ENCODE assay signal across 26 mouse cellular contexts in the genomic region with DNA sequence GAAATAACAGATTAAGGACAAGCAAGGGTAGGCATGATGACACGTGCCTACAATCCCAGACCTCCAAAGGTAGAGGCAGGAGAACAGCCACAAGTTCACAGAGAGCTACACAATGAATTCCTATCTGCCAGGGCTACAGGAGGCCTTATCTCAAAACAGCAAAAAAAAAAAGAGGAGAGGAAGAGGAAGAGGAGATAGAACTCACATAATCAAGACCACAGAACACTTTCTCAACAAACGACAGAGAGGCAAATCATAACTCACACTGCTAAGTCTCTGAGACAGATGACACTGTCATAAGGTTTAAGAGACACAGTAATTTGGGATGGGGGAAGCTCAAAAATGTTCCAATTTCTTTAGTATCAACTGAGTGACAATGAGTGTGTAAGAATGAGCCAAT. TPM values are rescaled to one million over a fixed set of nuclear protein-coding genes. Genes with fewer than 3 reads are reported as not detected.
DNase-seq lines count a peak whose midpoint lies in the region; ATAC-seq and TF ChIP-seq lines count a peak whose summit lies in the region.
"Had no signal": no experiment of that assay in that cellular context is flagged by ENCODE, and none has a peak within 500 bp of the region (broad histone marks: within the 10 kb centered on the region; RNA-seq: fewer than 3 reads in every experiment).

No protein-coding gene starts in this region.

- peaks cover 0 to 14% of the 10 kb centered on the region in 2 experiments; a peak in 2 of 4 replicates for H3K36me3 ChIP-seq in MEL (ENCODE audit: control insufficient read depth in 1 of 2, insufficient read depth in 2 of 2, low read length in 2 of 2)
- no peaks in the 10 kb centered on the region for H3K36me3 ChIP-seq in midbrain, embryonic 14.5 days (ENCODE audit: control insufficient read depth, insufficient read depth, low read length)
- H3K36me3 ChIP-seq: embryonic facial prominence, embryonic 10.5 days; forebrain, embryonic 15.5 days; G1E had no signal

- DNase-seq in 416B (ENCODE audit: low read depth) (peak; percentile 35), MEL (ENCODE audit: low read depth, low spot score) (peak; percentile 57)
- no peak for DNase-seq in spleen, postnatal 36 days (ENCODE audit: low spot score in 2 of 2)
- no peak for DNase-seq in thymus, postnatal 25 days
- DNase-seq in midbrain, embryonic 14.5 days, result no peak
- DNase-seq in yolk sac, embryonic 10.5 days (ENCODE audit: low spot score), result no peak
- DNase-seq: adrenal gland, adult 2 months; adrenal gland, postnatal 10 days; adrenal gland, postnatal 25 days; B cell, adult 2 months; cerebellum, adult 11 months; cerebellum, adult 18-20 months; cerebellum, adult 8-10 months; cerebellum, adult 9-11 months; cerebellum, postnatal 14 days; cerebellum, postnatal 36 days; forebrain, postnatal 0 days had no signal

- 0 out of 2 replicates have a peak overlapping the region, but pooled peaks have one; percentile 8 for H3K9ac ChIP-seq in MEL (ENCODE audit: control insufficient read depth, low read depth, low read length, poor library complexity, severe bottlenecking)
- H3K9ac ChIP-seq in midbrain, embryonic 14.5 days (replicated peaks; ENCODE audit: low read length), result no peak overlapping the region
- H3K9ac ChIP-seq: embryonic facial prominence, embryonic 12.5 days; forebrain, embryonic 13.5 days; forebrain, embryonic 15.5 days; forebrain, postnatal 0 days had no signal

- no peak overlapping the region for H3K4me2 ChIP-seq in midbrain, embryonic 14.5 days (ENCODE audit: low read length)
- H3K4me2 ChIP-seq: embryonic facial prominence, embryonic 12.5 days; forebrain, embryonic 13.5 days; forebrain, embryonic 15.5 days had no signal

- peak; percentile 77 to 85; a peak in 3 of 4 replicates for TF ChIP-seq EP300 in MEL (IDR thresholded peaks at IDR 0.05; ENCODE audit: low read depth in 1 of 2, low read length in 2 of 2)

- ATAC-seq in granulocyte monocyte progenitor cell, adult 5-6 weeks (replicated peaks; ENCODE audit: poor library complexity, severe bottlenecking), result peak; percentile 36; the same call in 1 of the 2 replicates
- ATAC-seq in megakaryocyte progenitor cell, adult 5-6 weeks (replicated peaks; ENCODE audit: poor library complexity), result peak; percentile 33
- ATAC-seq in midbrain, embryonic 14.5 days (ENCODE audit: low FRiP score, low TSS enrichment), result no peak
- ATAC-seq: CD4-positive, CD25-positive, alpha-beta regulatory T cell, adult 4 months; forebrain, embryonic 13.5 days; forebrain, embryonic 15.5 days; forebrain, postnatal 0 days had no signal

- H3K9me3 ChIP-seq in MEL (replicated peaks; ENCODE audit: insufficient read depth, low read length), result no peaks in the 10 kb centered on the region
- no peaks in the 10 kb centered on the region for H3K9me3 ChIP-seq in midbrain, embryonic 14.5 days (ENCODE audit: control insufficient read depth, low read length)
- H3K9me3 ChIP-seq: embryonic facial prominence, embryonic 10.5 days; embryonic facial prominence, embryonic 12.5 days; forebrain, embryonic 13.5 days; forebrain, embryonic 15.5 days had no signal

- peak overlapping the region in 1 of 2 experiments; percentile 29; a peak in 1 of 4 replicates for H3K4me3 ChIP-seq in MEL (ENCODE audit: control insufficient read depth in 1 of 2, insufficient read depth in 1 of 2, low read depth in 2 of 2, low read length in 2 of 2)
- no peak overlapping the region for H3K4me3 ChIP-seq in midbrain, embryonic 14.5 days (replicated peaks; ENCODE audit: low read depth, low read length)
- H3K4me3 ChIP-seq: embryonic facial prominence, embryonic 10.5 days; embryonic facial prominence, embryonic 12.5 days; forebrain, embryonic 13.5 days; forebrain, embryonic 15.5 days had no signal

- H3K4me1 ChIP-seq in MEL (ENCODE audit: control insufficient read depth in 1 of 2, insufficient read depth in 2 of 2, low read length in 2 of 2), result peaks cover 2 to 18% of the 10 kb centered on the region in 2 experiments; a peak in 3 of 4 replicates
- H3K4me1 ChIP-seq in midbrain, embryonic 14.5 days (ENCODE audit: control insufficient read depth, insufficient read depth, low read length), result no peaks in the 10 kb centered on the region
- H3K4me1 ChIP-seq: forebrain, embryonic 15.5 days had no signal

- 93% methylated on average over 2 of the region's 2 CpGs for WGBS in midbrain, embryonic 14.5 days

- peak overlapping the region; percentile 52 for H3K27ac ChIP-seq in MEL (ENCODE audit: control insufficient read depth, low read depth, low read length)
- no peak overlapping the region for H3K27ac ChIP-seq in midbrain, embryonic 14.5 days (replicated peaks; ENCODE audit: low read depth, low read length)
- H3K27ac ChIP-seq: embryonic facial prominence, embryonic 10.5 days; embryonic facial prominence, embryonic 12.5 days; forebrain, embryonic 13.5 days; forebrain, embryonic 15.5 days had no signal

- no peaks in the 10 kb centered on the region for H3K79me2 ChIP-seq in MEL (ENCODE audit: control insufficient read depth, insufficient read depth, low read length, poor library complexity)

- no peak for TF ChIP-seq RAD21 in MEL (IDR thresholded peaks at IDR 0.05; ENCODE audit: low read depth, low read length)

- TF ChIP-seq POLR2A in MEL (IDR thresholded peaks at IDR 0.05; ENCODE audit: control insufficient read depth in 1 of 2, insufficient read depth in 1 of 2, low read depth in 1 of 2, low read length in 2 of 2, poor library complexity in 1 of 2), result no peak

- no peak for TF ChIP-seq CTCF in MEL (IDR thresholded peaks at IDR 0.05 in 2 of 3, conservative IDR thresholded peaks at IDR 0.05 in 1 of 3; ENCODE audit: control insufficient read depth in 1 of 3, insufficient read depth in 1 of 3, low read depth in 2 of 3, low read length in 3 of 3, poor library complexity in 1 of 3, severe bottlenecking in 1 of 3)

- H3K27me3 ChIP-seq in MEL (ENCODE audit: control insufficient read depth in 1 of 2, insufficient read depth in 2 of 2, low read length in 2 of 2), result no peaks in the 10 kb centered on the region
- no peaks in the 10 kb centered on the region for H3K27me3 ChIP-seq in midbrain, embryonic 14.5 days (ENCODE audit: control insufficient read depth, insufficient read depth, low read length)
- H3K27me3 ChIP-seq: CH12.LX; embryonic facial prominence, embryonic 12.5 days; forebrain, embryonic 13.5 days; forebrain, embryonic 15.5 days had no signal

TF ChIP-seq in MEL, 35 proteins besides CTCF, POLR2A, EP300 and RAD21:
- no peak for TF ChIP-seq TBP (IDR thresholded peaks at IDR 0.05; ENCODE audit: low read depth, low read length)
- TF ChIP-seq BHLHE40 (IDR thresholded peaks at IDR 0.05; ENCODE audit: borderline replicate concordance, low read depth, low read length), result peak; percentile 65; the same call in 1 of the 2 replicates
- TF ChIP-seq ZNF384 (IDR thresholded peaks at IDR 0.05; ENCODE audit: low read depth, low read length), result peak; percentile 99
- no peak for TF ChIP-seq MAX (IDR thresholded peaks at IDR 0.05; ENCODE audit: low read length)
- no peak for TF ChIP-seq MAZ (IDR thresholded peaks at IDR 0.05; ENCODE audit: low read depth, low read length)
- peak; percentile 67 for TF ChIP-seq SIN3A (IDR thresholded peaks at IDR 0.05; ENCODE audit: low read length)
- TF ChIP-seq RCOR1 (IDR thresholded peaks at IDR 0.05; ENCODE audit: low read depth, low read length), result peak; percentile 90
- no peak for TF ChIP-seq CHD1 (IDR thresholded peaks at IDR 0.05; ENCODE audit: low read depth, low read length)
- no peak for TF ChIP-seq SMC3 (IDR thresholded peaks at IDR 0.05; ENCODE audit: low read depth, low read length)
- no peak for TF ChIP-seq ZC3H11A (IDR thresholded peaks at IDR 0.05; ENCODE audit: low read depth, low read length)
- peak; percentile 64 for TF ChIP-seq TCF12 (IDR thresholded peaks at IDR 0.05; ENCODE audit: low read depth, low read length)
- no peak for TF ChIP-seq GABPA (IDR thresholded peaks at IDR 0.05; ENCODE audit: low read depth, low read length)
- peak; percentile 22; the same call in 1 of the 2 replicates for TF ChIP-seq USF1 (IDR thresholded peaks at IDR 0.05; ENCODE audit: low read depth, low read length)
- peak; percentile 60; the same call in 1 of the 2 replicates for TF ChIP-seq ETS1 (IDR thresholded peaks at IDR 0.05; ENCODE audit: low read depth, low read length)
- TF ChIP-seq MYC (IDR thresholded peaks at IDR 0.05; ENCODE audit: low read depth, low read length), result peak; percentile 44; the same call in 1 of the 2 replicates
- 0 out of 2 replicates have a peak, but pooled peaks have one; percentile 23 for TF ChIP-seq MXI1 (IDR thresholded peaks at IDR 0.05; ENCODE audit: low read depth, low read length)
- peak; percentile 94 for TF ChIP-seq GATA1 (IDR thresholded peaks at IDR 0.05; ENCODE audit: low read depth, low read length)
- TF ChIP-seq JUND (IDR thresholded peaks at IDR 0.05; ENCODE audit: low read depth, low read length), result no peak
- peak; percentile 34; the same call in 1 of the 2 replicates for TF ChIP-seq ELF1 (IDR thresholded peaks at IDR 0.05; ENCODE audit: low read depth, low read length)
TF ChIP-seq in MEL: peak in this region for 11.

RNA-seq across cellular contexts. Expression of a gene that starts 25.5 kb away (rescaled TPM):
- total RNA-seq in MEL (2012; rRNA removed), result 5.3 and 5.7 TPM in 2 replicates
- 10 to 100 TPM in 1 of 2 experiments, not detected in 1; 12.1 TPM for polyA plus RNA-seq in MEL (2012; ENCODE audit: insufficient read depth in 1 of 2, insufficient read length in 2 of 2, low read depth in 1 of 2, low replicate concordance in 2 of 2, missing spikeins in 1 of 2)
- total RNA-seq in granulocyte monocyte progenitor cell, adult 5-6 weeks (2014; fragmentation: Nextera tagmentation), result 16.3 and 17.1 TPM in 2 replicates
- total RNA-seq in granulocyte monocyte progenitor cell, adult 5-6 weeks (2017), result 9.5 and 10.9 TPM in 2 replicates
- 9.1 and 10.2 TPM in 2 replicates for total RNA-seq in megakaryocyte progenitor cell, adult 5-6 weeks (2015)
- total RNA-seq in megakaryocyte progenitor cell, adult 5-6 weeks (2017), result 13.8 and 17.2 TPM in 2 replicates
- 5.1 and 7.1 TPM in 2 replicates for polyA plus RNA-seq in midbrain, embryonic 14.5 days (2014; fragmentation: Nextera tagmentation; extraction: Ambion mirVana)
- polyA plus RNA-seq: G1E had no signal

Comparison
In these comparisons a context has a peak if more than half of its experiments do, and no peak if none do; other contexts are left out.
1. DNase-seq: peak in 416B (single experiment) and MEL (single experiment); none in spleen, postnatal 36 days (0 of 2), thymus, postnatal 25 days (single experiment), midbrain, embryonic 14.5 days (single experiment) and yolk sac, embryonic 10.5 days (single experiment).